Mouse (Mus musculus): ENCODE data around the gene Tsc22d3. TPM values are rescaled to one million over a fixed set of nuclear protein-coding genes. Genes with fewer than 3 reads are reported as not detected.
A peak's percentile ranks its signal among the peaks of the same experiment; 100 is the strongest.
"Not testable (repeated sequence)": the region's sequence is repeated elsewhere in the genome, so short reads cannot be mapped to it uniquely, and the experiment has no call there.

Tsc22d3 gene
- polyA plus RNA-seq, 1 experiment from 2014 or later: 71.2 TPM

- no peak for ATAC-seq
- H3K27ac ChIP-seq (ENCODE audit: low read length): no peak overlapping the region
Measured at GRCm38 (mm10) chrX:140509817-140510216, 90.6 kb downstream of the Tsc22d3 start.

GRCm38 (mm10) chrX:140508791-140509190 lies 91.7 kb downstream of the Tsc22d3 start:
- peaks cover 12% of the 10 kb centered on the region; the same call in 1 of the 2 replicates for H3K4me1 ChIP-seq (ENCODE audit: control insufficient read depth, insufficient read depth, low read length)
- not testable (repeated sequence) for H3K4me2 ChIP-seq (ENCODE audit: low read depth, low read length); H3K4me3 ChIP-seq (ENCODE audit: low read length); H3K9ac ChIP-seq (ENCODE audit: low read depth, low read length); H3K9me3 ChIP-seq (ENCODE audit: control insufficient read depth, low read length); H3K27ac ChIP-seq (ENCODE audit: low read length); H3K27me3 ChIP-seq (replicated peaks; ENCODE audit: control insufficient read depth, insufficient read depth, low read length); H3K36me3 ChIP-seq (ENCODE audit: control insufficient read depth, insufficient read depth, low read length); ATAC-seq
- 82% methylated on average over 4 of the region's 4 CpGs for WGBS

More at GRCm38 (mm10) chrX:140509817-140510216, 90.6 kb downstream of the Tsc22d3 start:
- no peak overlapping the region for H3K4me2 ChIP-seq (ENCODE audit: low read depth, low read length)
- WGBS: 75% methylated on average over 6 of the region's 6 CpGs
- H3K4me3 ChIP-seq (ENCODE audit: low read length): no peak overlapping the region
- no peaks in the 10 kb centered on the region for H3K36me3 ChIP-seq (ENCODE audit: control insufficient read depth, insufficient read depth, low read length)
- H3K27me3 ChIP-seq (replicated peaks; ENCODE audit: control insufficient read depth, insufficient read depth, low read length): peaks cover 7% of the 10 kb centered on the region
- no peak overlapping the region for H3K9ac ChIP-seq (ENCODE audit: low read depth, low read length)
- H3K9me3 ChIP-seq (ENCODE audit: control insufficient read depth, low read length): no peaks in the 10 kb centered on the region
- peaks cover 12% of the 10 kb centered on the region; the same call in 1 of the 2 replicates for H3K4me1 ChIP-seq (ENCODE audit: control insufficient read depth, insufficient read depth, low read length)

- H3K9ac ChIP-seq (ENCODE audit: low read depth, low read length): no peak overlapping the region
- H3K4me2 ChIP-seq (ENCODE audit: low read depth, low read length): no peak overlapping the region
- no peak for ATAC-seq
- no peaks in the 10 kb centered on the region for H3K36me3 ChIP-seq (ENCODE audit: control insufficient read depth, insufficient read depth, low read length)
- no peak overlapping the region for H3K4me3 ChIP-seq (ENCODE audit: low read length)
- H3K9me3 ChIP-seq (ENCODE audit: control insufficient read depth, low read length): no peaks in the 10 kb centered on the region
- H3K27ac ChIP-seq (ENCODE audit: low read length): no peak overlapping the region
- 95% methylated on average over 1 of the region's 1 CpGs for WGBS
- H3K27me3 ChIP-seq (replicated peaks; ENCODE audit: control insufficient read depth, insufficient read depth, low read length): peaks cover 7% of the 10 kb centered on the region; the same call in 1 of the 2 replicates
- H3K4me1 ChIP-seq (ENCODE audit: control insufficient read depth, insufficient read depth, low read length): peaks cover 12% of the 10 kb centered on the region; the same call in 1 of the 2 replicates
Measured at GRCm38 (mm10) chrX:140507377-140507776, 93.1 kb downstream of the Tsc22d3 start.

- WGBS: 78% methylated on average over 6 of the region's 6 CpGs
- Histone ChIP-seq H3K4me3 (ENCODE audit: low read length) (no peak overlapping the region), H3K4me1 (ENCODE audit: control insufficient read depth, insufficient read depth, low read length) (peaks cover 13% of the 10 kb centered on the region; the same call in 1 of the 2 replicates), H3K27ac (ENCODE audit: low read length) (peak overlapping the region; percentile 27; the same call in 1 of the 2 replicates), H3K9me3 (ENCODE audit: control insufficient read depth, low read length) (no peaks in the 10 kb centered on the region), H3K4me2 (ENCODE audit: low read depth, low read length) (no peak overlapping the region), H3K27me3 (replicated peaks; ENCODE audit: control insufficient read depth, insufficient read depth, low read length) (peaks cover 3% of the 10 kb centered on the region; the same call in 1 of the 2 replicates), H3K9ac (ENCODE audit: low read depth, low read length) (no peak overlapping the region), H3K36me3 (ENCODE audit: control insufficient read depth, insufficient read depth, low read length) (no peaks in the 10 kb centered on the region)
- ATAC-seq: no peak
Measured at GRCm38 (mm10) chrX:140506436-140507180, 93.9 kb downstream of the Tsc22d3 start.

GRCm38 (mm10) chrX:140505497-140506238 lies 94.8 kb downstream of the Tsc22d3 start:
- Histone ChIP-seq H3K27ac (ENCODE audit: low read length) (peak overlapping the region; percentile 27; the same call in 1 of the 2 replicates), H3K9me3 (ENCODE audit: control insufficient read depth, low read length) (no peaks in the 10 kb centered on the region), H3K4me3 (ENCODE audit: low read length) (no peak overlapping the region), H3K36me3 (ENCODE audit: control insufficient read depth, insufficient read depth, low read length) (no peaks in the 10 kb centered on the region), H3K4me1 (ENCODE audit: control insufficient read depth, insufficient read depth, low read length) (0 out of 2 replicates have a peak, but pooled peaks cover 7% of the 10 kb centered on the region), H3K9ac (ENCODE audit: low read depth, low read length) (no peak overlapping the region), H3K4me2 (ENCODE audit: low read depth, low read length) (no peak overlapping the region), H3K27me3 (replicated peaks; ENCODE audit: control insufficient read depth, insufficient read depth, low read length) (0 out of 2 replicates have a peak, but pooled peaks cover 3% of the 10 kb centered on the region)
- 47% methylated on average over 15 of the region's 15 CpGs for WGBS
- peak; percentile 85 for ATAC-seq

GRCm38 (mm10) chrX:140503905-140504304 lies 96.6 kb downstream of the Tsc22d3 start:
- peak overlapping the region; percentile 33; the same call in 1 of the 2 replicates for H3K27ac ChIP-seq (ENCODE audit: low read length)
- H3K4me3 ChIP-seq (ENCODE audit: low read length): no peak overlapping the region
- no peaks in the 10 kb centered on the region for H3K9me3 ChIP-seq (ENCODE audit: control insufficient read depth, low read length)
- H3K4me1 ChIP-seq (ENCODE audit: control insufficient read depth, insufficient read depth, low read length): 0 out of 2 replicates have a peak, but pooled peaks cover 7% of the 10 kb centered on the region
- H3K27me3 ChIP-seq (replicated peaks; ENCODE audit: control insufficient read depth, insufficient read depth, low read length): no peaks in the 10 kb centered on the region
- H3K36me3 ChIP-seq (ENCODE audit: control insufficient read depth, insufficient read depth, low read length): no peaks in the 10 kb centered on the region
- 14% methylated on average over 7 of the region's 7 CpGs for WGBS
- H3K9ac ChIP-seq (ENCODE audit: low read depth, low read length): no peak overlapping the region
- no peak overlapping the region for H3K4me2 ChIP-seq (ENCODE audit: low read depth, low read length)
- peak; percentile 24; the same call in 1 of the 2 replicates for ATAC-seq

GRCm38 (mm10) chrX:140501401-140502301 lies 98.8 kb downstream of the Tsc22d3 start:
- Histone ChIP-seq H3K4me1 (ENCODE audit: control insufficient read depth, insufficient read depth, low read length) (0 out of 2 replicates have a peak, but pooled peaks cover 7% of the 10 kb centered on the region), H3K4me3 (ENCODE audit: low read length) (no peak overlapping the region), H3K27me3 (replicated peaks; ENCODE audit: control insufficient read depth, insufficient read depth, low read length) (0 out of 2 replicates have a peak, but pooled peaks cover 2% of the 10 kb centered on the region), H3K4me2 (ENCODE audit: low read depth, low read length) (no peak overlapping the region), H3K27ac (ENCODE audit: low read length) (no peak overlapping the region; the same call in 1 of the 2 replicates), H3K36me3 (ENCODE audit: control insufficient read depth, insufficient read depth, low read length) (no peaks in the 10 kb centered on the region), H3K9me3 (ENCODE audit: control insufficient read depth, low read length) (no peaks in the 10 kb centered on the region), H3K9ac (ENCODE audit: low read depth, low read length) (no peak overlapping the region)
- 51% methylated on average over 9 of the region's 9 CpGs for whole genome bisulfite sequencing
- no peak for ATAC-seq

GRCm38 (mm10) chrX:140500306-140500705 lies 100.2 kb downstream of the Tsc22d3 start:
- Histone ChIP-seq H3K9me3 (ENCODE audit: control insufficient read depth, low read length) (no peaks in the 10 kb centered on the region), H3K4me2 (ENCODE audit: low read depth, low read length) (no peak overlapping the region), H3K27ac (ENCODE audit: low read length) (no peak overlapping the region), H3K4me1 (ENCODE audit: control insufficient read depth, insufficient read depth, low read length) (0 out of 2 replicates have a peak, but pooled peaks cover 3% of the 10 kb centered on the region), H3K36me3 (ENCODE audit: control insufficient read depth, insufficient read depth, low read length) (no peaks in the 10 kb centered on the region), H3K27me3 (replicated peaks; ENCODE audit: control insufficient read depth, insufficient read depth, low read length) (0 out of 2 replicates have a peak, but pooled peaks cover 2% of the 10 kb centered on the region), H3K4me3 (ENCODE audit: low read length) (no peak overlapping the region), H3K9ac (ENCODE audit: low read depth, low read length) (no peak overlapping the region)
- ATAC-seq: no peak
- 83% methylated on average over 5 of the region's 5 CpGs for WGBS

All from intestine, embryonic 16.5 days (tissue).